Mouse (Mus musculus) adipocyte (in vitro differentiated cells): ENCODE measurements at regions not wholly inside any gene's neighbourhood (a gene's known extent, or its start where the extent isn't known, plus 50 kb on each side); places are given as distances from the start of the nearest gene placed in this dataset.

Source experiments
- DNase-seq: peaks from one replicate; pipeline ENCODE4 v3.0.0-alpha.2; 2016; ENCODE audit warnings: low spot score

DNA sequence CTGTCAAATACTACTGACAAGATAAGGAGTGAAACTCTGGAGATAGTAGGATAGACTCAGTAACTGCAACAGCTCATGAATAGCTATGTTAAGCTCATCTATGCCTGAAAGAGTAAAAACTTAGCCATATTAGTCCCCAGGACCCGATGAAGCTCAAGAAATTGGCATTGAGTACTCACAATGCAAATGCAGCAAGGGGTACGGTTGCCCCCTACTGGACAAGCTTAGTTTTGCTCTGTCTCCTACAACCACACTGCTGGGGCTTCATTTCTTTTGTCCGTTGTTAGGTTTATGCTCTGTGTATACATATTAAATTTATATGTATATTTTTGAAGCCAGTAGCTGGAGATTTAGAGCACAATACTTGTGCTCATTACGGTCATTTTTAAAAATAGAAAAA, 74.4 kb upstream of the Mup5 start:
- peak; percentile 3 for DNase-seq

DNA sequence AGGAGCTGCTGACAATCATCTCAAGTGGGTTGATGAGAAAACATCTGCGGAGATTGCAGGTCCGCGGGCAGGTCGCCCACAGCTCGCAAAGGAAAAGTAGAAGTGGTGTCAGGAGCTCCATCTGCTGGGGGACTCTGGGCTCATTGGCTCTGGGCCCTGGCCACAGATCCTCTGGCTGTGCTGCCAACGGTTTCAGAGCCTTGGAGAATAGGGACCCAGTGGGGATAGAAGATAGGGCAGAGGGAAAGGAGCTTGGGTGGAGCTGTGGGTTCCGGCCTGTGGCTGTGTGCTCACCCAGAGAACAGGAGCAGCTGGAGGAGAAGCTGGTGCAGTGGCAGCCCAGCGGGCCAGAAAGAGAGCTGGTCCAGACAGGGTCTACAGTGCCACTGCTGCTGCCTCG, 67.1 kb upstream of the Mup5 start:
- DNase-seq: no peak

DNA sequence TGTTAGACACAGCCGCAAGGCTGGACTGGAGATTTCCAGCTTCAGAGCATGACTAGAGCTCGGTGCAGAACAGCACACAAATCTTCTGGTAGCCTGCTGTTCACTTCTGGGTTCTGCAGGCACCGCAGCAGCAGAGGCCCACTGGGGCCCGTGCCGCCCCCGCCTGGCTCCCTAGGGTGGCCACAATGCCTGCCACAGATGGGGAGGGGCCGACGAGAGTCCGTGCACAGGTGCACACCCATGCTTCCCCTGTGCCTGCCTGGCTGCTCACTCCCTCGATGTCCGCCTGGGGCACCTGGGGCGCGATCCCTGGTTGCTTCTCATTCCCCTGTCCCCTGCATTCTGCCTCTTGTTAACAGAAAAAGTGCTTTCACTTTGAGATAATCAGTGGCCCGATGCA, 63.2 kb upstream of the Mup5 start:
- DNase-seq: no peak

DNA sequence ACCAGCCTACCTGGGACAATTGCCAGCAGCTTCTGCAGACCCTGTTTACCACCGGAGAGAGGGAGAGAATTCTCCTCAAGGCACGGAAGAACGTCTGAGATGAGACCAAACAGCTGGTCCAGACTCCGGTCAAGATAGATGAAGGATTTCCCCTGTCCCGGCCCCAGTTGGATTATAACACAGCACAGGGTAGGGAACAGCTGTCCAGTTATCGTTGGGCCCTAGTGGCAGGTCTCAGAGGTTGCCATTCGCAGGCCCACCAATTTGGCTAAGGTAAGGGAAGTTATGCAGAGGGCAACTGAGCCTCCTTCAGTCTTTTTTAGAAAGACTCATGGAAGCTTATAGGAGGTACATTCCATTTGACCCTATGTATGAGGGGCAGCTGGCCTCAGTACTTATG, 62.1 kb upstream of the Mup5 start:
- DNase-seq: no peak
